Mouse (Mus musculus): ENCODE results near the gene Ap1m1. TPM values are rescaled to one million over a fixed set of nuclear protein-coding genes. Genes with fewer than 3 reads are reported as not detected.

Gene Ap1m1
- polyA plus RNA-seq, 1 experiment from 2014 or later: 211 TPM

GRCm38 (mm10) chr8:72300654-72301400 is 61.0 kb downstream of the Ap1m1 start:
- Histone ChIP-seq H3K36me3 (ENCODE audit: poor library complexity, severe bottlenecking) (no peaks in the 10 kb centered on the region), H3K4me1 (no peaks in the 10 kb centered on the region), H3K9ac (no peak overlapping the region), H3K27me3 (no peaks in the 10 kb centered on the region), H3K27ac (no peak overlapping the region), H3K4me2 (no peak overlapping the region), H3K9me3 (replicated peaks) (no peaks in the 10 kb centered on the region), H3K4me3 (no peak overlapping the region)
- WGBS: 72% methylated on average over 9 of the region's 9 CpGs
- ATAC-seq: no peak

GRCm38 (mm10) chr8:72301497-72301896 is 61.7 kb downstream of the Ap1m1 start:
- H3K27ac ChIP-seq: no peak overlapping the region
- no peaks in the 10 kb centered on the region for H3K27me3 ChIP-seq
- 85% methylated on average over 5 of the region's 5 CpGs for WGBS
- H3K36me3 ChIP-seq (ENCODE audit: poor library complexity, severe bottlenecking): no peaks in the 10 kb centered on the region
- H3K4me1 ChIP-seq: no peaks in the 10 kb centered on the region
- no peak overlapping the region for H3K4me2 ChIP-seq
- no peak overlapping the region for H3K9ac ChIP-seq
- H3K9me3 ChIP-seq (replicated peaks): no peaks in the 10 kb centered on the region
- ATAC-seq: no peak
- no peak overlapping the region for H3K4me3 ChIP-seq

DNA sequence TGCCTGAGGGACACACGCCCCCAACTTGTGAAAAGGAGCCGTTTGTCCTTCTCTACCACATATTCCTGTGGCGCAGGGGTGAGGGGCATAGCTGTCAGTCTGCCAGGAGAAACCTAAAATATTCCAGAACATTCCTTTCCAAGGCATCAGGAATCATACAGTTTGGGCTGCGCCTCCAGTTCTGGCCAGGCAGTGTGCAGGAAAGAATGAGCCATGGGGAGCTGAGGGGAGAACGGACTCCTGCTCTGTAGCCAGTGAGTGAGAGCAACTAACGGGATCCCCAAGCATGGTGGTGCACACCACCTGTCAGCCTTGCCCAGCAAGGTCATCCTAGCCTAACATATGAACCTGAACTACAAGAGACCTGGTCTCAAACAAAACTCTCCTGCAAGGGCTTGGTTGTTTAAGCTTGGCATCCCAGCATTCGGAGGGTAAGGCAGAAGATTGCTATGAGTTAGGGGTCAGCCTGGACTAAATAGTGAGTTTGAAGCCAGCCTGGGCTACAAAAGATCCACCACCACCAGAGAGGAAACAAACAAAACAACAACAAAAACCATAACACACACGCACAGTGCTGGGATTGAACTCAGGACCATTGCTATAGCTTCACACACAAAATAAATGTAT is 63.3 kb downstream of the Ap1m1 start:
- no peak overlapping the region for H3K4me3 ChIP-seq
- no peak overlapping the region for H3K27ac ChIP-seq
- no peak for ATAC-seq
- 76% methylated on average over 8 of the region's 8 CpGs for WGBS
- H3K4me1 ChIP-seq: peaks cover 2% of the 10 kb centered on the region; the same call in 1 of the 2 replicates
- H3K36me3 ChIP-seq (ENCODE audit: poor library complexity, severe bottlenecking): no peaks in the 10 kb centered on the region
- no peak overlapping the region for H3K9ac ChIP-seq
- no peak overlapping the region for H3K4me2 ChIP-seq
- no peaks in the 10 kb centered on the region for H3K27me3 ChIP-seq
- H3K9me3 ChIP-seq (replicated peaks): no peaks in the 10 kb centered on the region

GRCm38 (mm10) chr8:72303633-72304032 is 63.8 kb downstream of the Ap1m1 start:
- Histone ChIP-seq H3K9me3 (replicated peaks) (no peaks in the 10 kb centered on the region), H3K27ac (no peak overlapping the region), H3K4me2 (no peak overlapping the region), H3K9ac (no peak overlapping the region), H3K27me3 (no peaks in the 10 kb centered on the region), H3K36me3 (ENCODE audit: poor library complexity, severe bottlenecking) (no peaks in the 10 kb centered on the region), H3K4me1 (peaks cover 5% of the 10 kb centered on the region; the same call in 1 of the 2 replicates), H3K4me3 (no peak overlapping the region)
- no peak for ATAC-seq
- WGBS: 73% methylated on average over 8 of the region's 8 CpGs

- WGBS: 78% methylated on average over 16 of the region's 16 CpGs
- Histone ChIP-seq H3K36me3 (ENCODE audit: poor library complexity, severe bottlenecking) (no peaks in the 10 kb centered on the region), H3K27ac (no peak within 1 kb of the TSS), H3K9me3 (replicated peaks) (no peaks in the 10 kb centered on the region), H3K9ac (no peak within 1 kb of the TSS), H3K4me2 (no peak within 1 kb of the TSS), H3K27me3 (no peaks in the 10 kb centered on the region), H3K4me1 (peaks cover 5% of the 10 kb centered on the region; the same call in 1 of the 2 replicates), H3K4me3 (no peak within 1 kb of the TSS)
- no peak for ATAC-seq
Measured at GRCm38 (mm10) chr8:72305210-72305905, 65.5 kb downstream of the Ap1m1 start, which contains the start of gene Gm10282. Gene Gm10282, minus strand, starts transcription at chr8:72305260.

GRCm38 (mm10) chr8:72306913-72307312 is 67.1 kb downstream of the Ap1m1 start:
- no peak overlapping the region for H3K27ac ChIP-seq
- H3K36me3 ChIP-seq (ENCODE audit: poor library complexity, severe bottlenecking): no peaks in the 10 kb centered on the region
- ATAC-seq: no peak
- H3K9me3 ChIP-seq (replicated peaks): no peaks in the 10 kb centered on the region
- H3K4me3 ChIP-seq: no peak overlapping the region
- peaks cover 11% of the 10 kb centered on the region for H3K4me1 ChIP-seq
- H3K4me2 ChIP-seq: no peak overlapping the region
- 88% methylated on average over 5 of the region's 5 CpGs for WGBS
- no peaks in the 10 kb centered on the region for H3K27me3 ChIP-seq
- no peak overlapping the region for H3K9ac ChIP-seq

Other genes with a start within 250 kb of the Ap1m1 start
- gene Cyp4f18, start 230.4 kb upstream of the Ap1m1 start, polyA plus RNA-seq (2015; fragmentation: Nextera tagmentation; extraction: Ambion mirVana): 0.57 and 0.84 TPM in 2 replicates
- gene Olfr372, start 198.8 kb upstream of the Ap1m1 start, polyA plus RNA-seq (2015; fragmentation: Nextera tagmentation; extraction: Ambion mirVana): not detected in 2 replicates
- gene Olfr373, start 156.8 kb upstream of the Ap1m1 start, polyA plus RNA-seq (2015; fragmentation: Nextera tagmentation; extraction: Ambion mirVana): not detected in 2 replicates
- gene Olfr374, start 133.0 kb upstream of the Ap1m1 start, polyA plus RNA-seq (2015; fragmentation: Nextera tagmentation; extraction: Ambion mirVana): not detected in 2 replicates
- 308 and 315 TPM in 2 replicates for gene Tpm4, start 105.0 kb upstream of the Ap1m1 start, polyA plus RNA-seq (2015; fragmentation: Nextera tagmentation; extraction: Ambion mirVana)
- 115 and 119 TPM in 2 replicates for gene Rab8a, start 78.8 kb upstream of the Ap1m1 start, polyA plus RNA-seq (2015; fragmentation: Nextera tagmentation; extraction: Ambion mirVana)
- gene Hsh2d, start 50.4 kb upstream of the Ap1m1 start, polyA plus RNA-seq (2015; fragmentation: Nextera tagmentation; extraction: Ambion mirVana): not detected in 2 replicates
- not detected in 2 replicates for gene Cib3, start 27.2 kb upstream of the Ap1m1 start, polyA plus RNA-seq (2015; fragmentation: Nextera tagmentation; extraction: Ambion mirVana)
- gene Gm11034, start 26.4 kb upstream of the Ap1m1 start, polyA plus RNA-seq (2015; fragmentation: Nextera tagmentation; extraction: Ambion mirVana): not detected in 2 replicates
- 103 and 108 TPM in 2 replicates for gene Fam32a, start 20.3 kb upstream of the Ap1m1 start, polyA plus RNA-seq (2015; fragmentation: Nextera tagmentation; extraction: Ambion mirVana)
- gene Gm10282, start 65.2 kb downstream of the Ap1m1 start, polyA plus RNA-seq (2015; fragmentation: Nextera tagmentation; extraction: Ambion mirVana): 39.4 and 41.0 TPM in 2 replicates
- 2.8 and 3.6 TPM in 2 replicates for gene Klf2, start 79.0 kb downstream of the Ap1m1 start, polyA plus RNA-seq (2015; fragmentation: Nextera tagmentation; extraction: Ambion mirVana)
- gene Eps15l1, start 181.4 kb downstream of the Ap1m1 start, polyA plus RNA-seq (2015; fragmentation: Nextera tagmentation; extraction: Ambion mirVana): 61.4 and 69.0 TPM in 2 replicates
- gene Calr3, start 203.9 kb downstream of the Ap1m1 start, polyA plus RNA-seq (2015; fragmentation: Nextera tagmentation; extraction: Ambion mirVana): 0.87 and 0.99 TPM in 2 replicates
- gene 1700030K09Rik, start 203.9 kb downstream of the Ap1m1 start, polyA plus RNA-seq (2015; fragmentation: Nextera tagmentation; extraction: Ambion mirVana): 19.1 and 19.5 TPM in 2 replicates
- 48.4 and 55.7 TPM in 2 replicates for gene Cherp, start 235.2 kb downstream of the Ap1m1 start, polyA plus RNA-seq (2015; fragmentation: Nextera tagmentation; extraction: Ambion mirVana)

Data from forebrain, embryonic 13.5 days (tissue).